Mouse (Mus musculus) ES-Bruce4 (cell line): ENCODE results near the gene Rhcg. TPM values are rescaled to one million over a fixed set of nuclear protein-coding genes. Genes with fewer than 3 reads are reported as not detected.
A peak's percentile ranks its signal among the peaks of the same experiment; 100 is the strongest.

Experiments
- H3K27ac ChIP-seq: 2 replicates; pipeline ENCODE4 v1.5.1; 2012; ENCODE audit warnings: low read length, inconsistent platforms; ENCODE audit not compliant: insufficient read depth
- H3K27me3 ChIP-seq: 2 replicates; pipeline ENCODE4 v1.6.1; 2012; ENCODE audit warnings: mild to moderate bottlenecking, low read length, inconsistent platforms; ENCODE audit not compliant: control insufficient read depth, poor library complexity, insufficient read depth, severe bottlenecking
- H3K36me3 ChIP-seq: 2 replicates; pipeline ENCODE4 v1.6.1; 2012; ENCODE audit warnings: inconsistent platforms, mild to moderate bottlenecking, low read length, moderate library complexity; ENCODE audit not compliant: control insufficient read depth, poor library complexity, insufficient read depth, severe bottlenecking
- H3K4me1 ChIP-seq: one replicate; pipeline ENCODE4 v1.8.1; 2011; ENCODE audit warnings: low read length; ENCODE audit not compliant: control insufficient read depth, insufficient read depth
- H3K4me3 ChIP-seq: 2 replicates; pipeline ENCODE4 v1.5.1; 2011; ENCODE audit warnings: low read depth, mild to moderate bottlenecking, low read length
- H3K9ac ChIP-seq: 2 replicates; pipeline ENCODE4 v1.6.1; 2012; ENCODE audit warnings: low read depth, mild to moderate bottlenecking, inconsistent platforms; ENCODE audit not compliant: poor library complexity, severe bottlenecking
- H3K9me3 ChIP-seq: replicated peaks from 2 replicates; pipeline ENCODE4 v1.6.1; 2012; ENCODE audit warnings: mild to moderate bottlenecking, low read length, inconsistent platforms; ENCODE audit not compliant: control insufficient read depth, poor library complexity, insufficient read depth, severe bottlenecking
- CTCF ChIP-seq: IDR thresholded peaks from one replicate; pipeline ENCODE4 v1.8.1; 2011; ENCODE audit warnings: low read depth, low read length
- EP300 ChIP-seq: IDR thresholded peaks from 2 replicates; pipeline ENCODE4 v1.6.1; 2011; ENCODE audit warnings: low read depth, low read length; ENCODE audit not compliant: insufficient read depth
- POLR2A ChIP-seq: IDR thresholded peaks from one replicate; pipeline ENCODE4 v1.8.1; 2011; ENCODE audit warnings: low read length; ENCODE audit not compliant: insufficient read depth
- polyA plus RNA-seq: library from polyadenylated mRNA; stranded (reverse); fragments of >200 nt; gene quantifications from 2 replicates; pipeline ENCODE4 v1.2.4, GENCODE M21; 2011; ENCODE audit warnings: low read depth; ENCODE audit not compliant: missing spikeins, insufficient read depth, insufficient read length

Rhcg gene
- polyA plus RNA-seq, 1 experiment = 0.46 TPM

GRCm38 (mm10) chr7:79563675-79564074 is 53.8 kb downstream of the Rhcg start:
- Histone ChIP-seq H3K4me3 (no peak overlapping the region), H3K36me3 (no peaks in the 10 kb centered on the region), H3K9me3 (no peaks in the 10 kb centered on the region), H3K27me3 (no peaks in the 10 kb centered on the region), H3K4me1 (no peaks in the 10 kb centered on the region), H3K9ac (no peak overlapping the region), H3K27ac (no peak overlapping the region)
- TF ChIP-seq CTCF = peak; percentile 73
- TF ChIP-seq POLR2A = no peak

GRCm38 (mm10) chr7:79562385-79562784 is 55.1 kb downstream of the Rhcg start:
- no peak for TF ChIP-seq CTCF
- TF ChIP-seq EP300 = no peak
- TF ChIP-seq POLR2A = no peak
- no peaks in the 10 kb centered on the region for H3K9me3 ChIP-seq
- H3K27ac ChIP-seq = no peak overlapping the region
- H3K4me1 ChIP-seq = no peaks in the 10 kb centered on the region
- no peak overlapping the region for H3K4me3 ChIP-seq
- H3K9ac ChIP-seq = no peak overlapping the region
- no peaks in the 10 kb centered on the region for H3K36me3 ChIP-seq
- no peaks in the 10 kb centered on the region for H3K27me3 ChIP-seq

GRCm38 (mm10) chr7:79558698-79559097 is 58.8 kb downstream of the Rhcg start:
- Histone ChIP-seq H3K4me3 (no peak overlapping the region), H3K9ac (no peak overlapping the region), H3K4me1 (no peaks in the 10 kb centered on the region), H3K27me3 (peaks cover 6% of the 10 kb centered on the region; the same call in 1 of the 2 replicates), H3K27ac (no peak overlapping the region), H3K9me3 (no peaks in the 10 kb centered on the region), H3K36me3 (no peaks in the 10 kb centered on the region)
- no peak for TF ChIP-seq CTCF
- no peak for TF ChIP-seq EP300
- TF ChIP-seq POLR2A = no peak

GRCm38 (mm10) chr7:79557728-79558221 is 59.7 kb downstream of the Rhcg start:
- no peak overlapping the region for H3K27ac ChIP-seq
- no peaks in the 10 kb centered on the region for H3K9me3 ChIP-seq
- H3K4me1 ChIP-seq = peaks cover 2% of the 10 kb centered on the region
- H3K9ac ChIP-seq = no peak overlapping the region
- H3K36me3 ChIP-seq = no peaks in the 10 kb centered on the region
- no peak for TF ChIP-seq POLR2A
- no peak for TF ChIP-seq CTCF
- no peak overlapping the region for H3K4me3 ChIP-seq
- H3K27me3 ChIP-seq = peaks cover 6% of the 10 kb centered on the region; the same call in 1 of the 2 replicates

GRCm38 (mm10) chr7:79555368-79556034 is 62.0 kb downstream of the Rhcg start:
- Histone ChIP-seq H3K36me3 (no peaks in the 10 kb centered on the region), H3K9ac (no peak overlapping the region), H3K4me3 (no peak overlapping the region), H3K4me1 (peaks cover 3% of the 10 kb centered on the region), H3K9me3 (no peaks in the 10 kb centered on the region), H3K27me3 (peaks cover 6% of the 10 kb centered on the region; the same call in 1 of the 2 replicates), H3K27ac (no peak overlapping the region)
- TF ChIP-seq POLR2A (no peak), CTCF (no peak), EP300 (no peak)

- peaks cover 6% of the 10 kb centered on the region; the same call in 1 of the 2 replicates for H3K27me3 ChIP-seq
- no peak overlapping the region for H3K27ac ChIP-seq
- no peaks in the 10 kb centered on the region for H3K36me3 ChIP-seq
- no peak for TF ChIP-seq EP300
- peak; percentile 57 for TF ChIP-seq CTCF
- no peak overlapping the region for H3K9ac ChIP-seq
- peaks cover 3% of the 10 kb centered on the region for H3K4me1 ChIP-seq
- H3K9me3 ChIP-seq = no peaks in the 10 kb centered on the region
- H3K4me3 ChIP-seq = no peak overlapping the region
These were observed 64.8 kb downstream of the Rhcg start for GRCm38 (mm10) chr7:79552702-79553101.
